Mouse (Mus musculus) spleen, postnatal 36 days (tissue): Measurements from ENCODE around the gene Vamp4.
"Not testable (repeated sequence)": the region's sequence is repeated elsewhere in the genome, so short reads cannot be mapped to it uniquely, and the experiment has no call there.

Experiments used
- DNase-seq, 2 experiments: peaks; one replicate each; pipeline ENCODE4 v3.0.0; 2022; ENCODE audit warnings: low spot score in 2 of 2, mixed read lengths in 1 of 2

Gene Vamp4

DNA sequence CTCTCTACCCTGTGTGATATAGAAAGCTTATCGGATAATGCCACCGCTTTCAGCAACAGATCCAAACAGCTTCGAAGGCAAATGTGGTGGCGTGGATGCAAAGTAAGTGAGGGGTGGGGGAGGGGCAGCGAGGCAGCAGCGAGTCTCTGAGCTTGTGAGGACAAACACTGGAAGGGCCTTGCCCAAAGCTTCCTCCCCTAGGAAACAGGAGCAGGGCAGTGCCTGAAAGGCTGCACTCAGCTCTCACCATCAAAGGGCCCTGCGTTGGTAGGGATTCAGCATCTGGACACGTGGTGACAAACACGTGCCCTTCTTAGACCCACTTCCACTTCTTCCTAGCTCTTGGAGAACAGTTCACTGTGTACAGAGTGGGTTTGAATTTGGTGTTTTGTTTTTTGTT lies 19.1 kb downstream of the Vamp4 start:
- DNase-seq, result no peak

DNA sequence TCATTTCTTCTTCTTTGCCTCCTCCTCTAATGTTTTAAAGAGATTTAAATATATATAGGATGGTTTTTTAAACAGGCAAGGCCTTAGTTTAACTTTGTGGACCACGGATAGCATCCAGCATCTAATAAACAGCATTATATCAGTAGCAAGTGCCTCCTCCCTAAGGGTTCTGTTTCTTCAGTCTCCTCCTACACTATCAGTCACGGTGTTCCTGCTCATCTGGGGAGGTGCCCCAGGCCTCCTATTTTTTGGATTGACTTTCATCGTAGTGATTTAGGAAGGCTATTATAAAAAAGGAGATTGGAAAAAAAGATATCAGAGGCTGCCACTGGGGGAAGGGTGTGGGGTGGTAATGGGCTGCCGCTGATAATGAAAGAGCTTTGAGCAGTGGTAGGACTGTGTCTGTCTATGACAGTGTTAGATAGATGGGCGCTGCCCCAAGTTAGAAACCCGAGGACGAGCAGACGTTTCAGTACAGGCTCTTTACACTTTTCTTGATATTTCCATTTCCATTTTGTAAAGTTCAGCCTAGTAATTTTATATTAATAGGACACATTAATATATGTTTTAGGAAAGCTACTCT lies 20.2 kb downstream of the Vamp4 start:
- DNase-seq, result no peak

DNA sequence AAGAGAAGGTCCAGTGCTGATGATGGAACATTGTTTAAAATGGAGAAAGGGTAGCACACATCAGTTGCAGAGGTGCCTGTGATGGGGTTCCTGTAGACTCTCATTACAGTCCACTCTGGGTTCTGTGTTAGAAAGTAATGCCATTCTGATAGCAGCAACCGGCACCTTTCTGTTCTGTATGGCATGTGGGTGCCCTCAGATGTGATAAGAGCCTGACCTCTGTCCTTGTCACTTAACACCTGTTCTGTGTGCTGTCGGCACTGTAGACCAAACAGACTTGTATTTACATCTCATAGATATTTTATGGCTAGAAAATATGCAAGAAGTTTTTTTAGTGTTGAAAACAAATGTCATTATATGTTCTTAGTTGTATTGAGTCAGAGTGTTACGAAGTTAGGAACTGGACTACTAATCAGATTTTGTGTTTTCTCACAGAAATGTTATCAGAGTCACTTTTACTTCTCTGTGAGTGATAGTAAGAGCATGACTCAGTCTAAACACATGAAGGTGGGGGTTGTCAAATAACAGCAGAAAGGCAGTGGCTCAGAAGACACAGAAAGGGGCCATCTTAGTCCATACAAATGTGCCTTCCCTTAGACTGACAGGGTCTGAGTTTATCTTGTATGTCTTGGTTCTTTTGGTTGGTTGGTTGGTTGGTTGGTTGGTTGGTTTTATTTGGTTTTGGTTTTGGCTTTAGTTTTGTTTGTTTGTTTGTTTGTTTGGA lies 27.2 kb downstream of the Vamp4 start:
- no peak for DNase-seq

DNA sequence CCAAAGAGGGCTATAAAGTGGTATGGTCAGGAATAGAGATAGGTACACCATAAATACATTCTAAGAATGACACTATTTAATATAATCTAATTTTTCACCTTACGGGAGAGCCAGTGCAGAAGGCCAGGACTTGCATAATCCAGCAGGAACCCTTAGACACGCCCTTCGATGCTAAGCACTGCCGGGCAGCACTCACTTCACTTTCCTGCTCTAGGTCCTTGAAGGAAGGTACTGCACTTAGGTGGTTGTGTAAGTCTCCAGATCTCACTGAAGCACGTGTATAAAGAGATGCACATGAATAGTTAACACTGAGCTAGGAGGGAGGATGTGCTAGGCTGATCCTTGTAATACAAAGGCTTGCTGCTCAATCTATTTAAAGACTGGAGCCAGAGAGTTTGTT lies 29.3 kb downstream of the Vamp4 start:
- no peak for DNase-seq

DNA sequence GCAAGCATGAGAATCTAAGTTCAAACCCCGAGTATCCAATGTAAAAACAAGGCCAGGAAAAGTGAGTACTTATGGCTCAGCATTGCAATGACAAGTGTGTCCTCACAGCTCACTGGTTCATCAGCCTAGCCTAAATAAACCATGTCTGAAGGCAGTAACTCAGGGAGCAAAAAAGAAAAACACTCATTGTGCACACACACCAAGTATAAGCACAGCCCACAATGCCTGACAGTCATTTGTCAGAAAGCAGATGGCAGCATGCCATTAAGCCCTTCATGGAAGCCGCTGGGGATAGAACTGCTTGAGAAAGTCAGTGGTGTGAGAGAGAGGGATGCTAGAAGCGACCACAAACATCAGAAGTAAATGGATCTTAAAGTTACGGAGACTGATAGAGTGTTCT lies 31.0 kb downstream of the Vamp4 start:
- no peak for DNase-seq

DNA sequence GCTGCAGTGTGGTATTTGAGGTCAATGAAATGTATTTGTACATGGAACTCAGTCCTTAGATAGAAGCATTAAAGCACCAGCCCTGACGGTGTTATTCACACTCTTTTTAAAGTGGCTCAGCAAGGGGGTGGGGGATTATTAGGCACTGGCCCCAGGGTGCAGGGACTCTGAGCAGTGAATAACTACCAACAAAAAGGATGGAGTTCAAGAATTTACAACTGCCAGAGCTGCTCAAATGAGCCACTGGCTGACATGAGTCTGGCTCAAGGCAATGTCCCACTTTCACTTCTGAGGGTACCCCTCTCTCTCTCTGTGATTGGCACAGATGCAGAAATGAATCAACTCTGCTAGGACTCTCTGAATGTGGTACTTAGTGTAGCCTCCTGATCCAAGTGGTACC lies 37.8 kb downstream of the Vamp4 start:
- DNase-seq, result no peak

DNA sequence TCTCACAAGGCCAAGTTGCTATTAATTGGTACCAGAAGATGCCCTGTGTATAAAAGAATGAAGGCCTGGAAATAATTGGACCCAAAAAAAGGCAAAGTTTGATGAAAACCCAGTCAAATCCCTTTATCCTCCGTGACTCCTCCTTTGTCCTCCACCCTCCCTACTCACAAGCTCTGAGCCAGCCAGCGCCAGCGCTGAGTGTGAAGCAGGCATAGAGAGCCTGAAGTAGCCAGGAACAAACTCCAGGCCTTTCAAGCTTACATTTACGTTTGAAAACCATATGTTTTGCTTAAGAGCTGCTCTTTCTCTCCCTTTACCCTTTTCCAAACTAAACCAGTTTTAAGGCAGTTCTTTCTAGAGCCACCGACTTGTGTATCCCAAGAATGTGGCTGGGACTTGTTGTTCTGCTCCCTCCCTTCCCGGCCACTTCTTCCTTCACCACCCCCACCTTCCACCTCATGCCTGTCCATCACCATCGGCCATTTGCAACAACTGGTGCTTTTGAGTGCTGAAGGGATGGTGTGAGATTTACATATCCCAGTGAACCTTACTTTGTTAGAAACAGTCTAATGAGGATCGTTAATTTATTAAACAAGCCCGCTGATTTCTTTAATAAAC lies 39.4 kb downstream of the Vamp4 start:
- no peak for DNase-seq

DNA sequence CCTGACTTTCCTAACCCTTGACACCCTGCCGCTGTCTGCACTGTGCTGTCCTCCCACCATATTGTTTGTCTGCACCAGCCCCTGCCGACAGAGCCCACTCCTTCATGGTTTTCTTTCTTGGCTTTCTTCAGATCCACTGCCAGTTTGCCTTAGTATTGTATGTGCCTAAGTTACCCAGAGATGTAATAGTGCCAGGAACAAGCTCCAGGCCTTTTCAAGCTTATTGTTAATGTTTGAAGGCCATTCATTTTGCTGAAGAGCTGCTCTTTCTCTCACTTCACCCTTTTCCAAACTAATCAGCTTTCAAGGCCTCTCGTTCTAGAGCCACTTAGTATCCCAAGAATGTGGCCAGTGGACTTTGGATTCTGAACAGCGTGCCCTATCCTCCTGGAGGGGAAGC lies 40.9 kb downstream of the Vamp4 start:
- DNase-seq, result no peak

DNA sequence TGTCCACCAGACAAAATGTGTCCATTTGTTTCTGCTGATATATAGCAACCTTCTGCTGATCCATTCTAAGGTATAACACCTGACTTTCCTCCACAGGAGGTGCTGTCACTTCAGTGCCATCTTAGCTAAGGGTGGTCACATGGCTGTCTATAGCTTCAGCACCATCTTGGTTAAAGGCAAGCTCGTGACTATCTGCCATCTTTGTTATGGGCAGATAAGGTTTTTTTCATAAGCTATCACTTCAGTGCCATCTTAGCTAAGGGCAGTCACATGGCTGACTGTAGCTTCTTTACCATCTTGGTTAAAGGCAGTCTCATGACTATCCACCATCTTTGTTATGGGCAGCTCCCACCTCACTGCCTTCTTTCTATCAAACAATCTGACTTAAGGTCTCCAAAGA lies 45.2 kb downstream of the Vamp4 start:
- DNase-seq, result peak; percentile 5 to 12

DNA sequence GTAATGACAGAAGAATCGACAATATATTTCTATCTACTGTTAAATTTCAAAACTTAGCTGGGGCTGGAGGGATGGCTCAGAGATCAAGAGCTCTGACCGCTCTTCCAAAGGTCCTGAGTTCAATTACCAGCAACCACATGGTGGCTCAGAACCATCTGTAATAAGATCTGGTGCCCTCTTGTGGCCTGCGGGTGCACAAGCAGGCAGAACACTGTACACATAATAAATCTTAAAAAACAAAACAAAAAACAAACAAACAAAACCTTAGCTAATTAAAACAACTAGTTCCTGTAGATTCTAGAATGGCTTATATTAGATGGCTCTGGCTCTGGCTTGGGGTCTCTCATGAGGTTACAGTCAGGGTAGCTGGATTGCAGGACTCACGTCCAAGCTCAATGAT lies 50.2 kb downstream of the Vamp4 start:
- DNase-seq, result no peak

DNA sequence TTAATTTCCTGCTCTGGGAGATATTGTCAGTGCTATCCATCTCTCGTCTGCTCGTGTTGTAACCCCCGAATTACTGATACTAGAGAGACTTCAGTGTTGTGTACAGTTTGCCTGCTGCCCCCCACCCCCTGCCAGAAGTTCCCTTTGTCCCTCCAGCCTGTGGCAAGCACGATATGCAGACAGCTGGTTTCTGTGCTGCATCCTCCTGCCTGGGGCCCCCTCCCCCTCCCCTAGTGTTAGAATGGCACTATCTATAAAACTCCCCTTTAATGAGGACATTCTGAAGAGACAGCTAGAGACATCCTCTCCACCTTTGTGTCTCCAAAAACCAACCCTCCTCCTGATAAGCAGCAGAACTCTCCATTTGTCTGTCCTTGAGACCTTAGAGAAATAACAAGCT lies 53.6 kb downstream of the Vamp4 start:
- no peak for DNase-seq

DNA sequence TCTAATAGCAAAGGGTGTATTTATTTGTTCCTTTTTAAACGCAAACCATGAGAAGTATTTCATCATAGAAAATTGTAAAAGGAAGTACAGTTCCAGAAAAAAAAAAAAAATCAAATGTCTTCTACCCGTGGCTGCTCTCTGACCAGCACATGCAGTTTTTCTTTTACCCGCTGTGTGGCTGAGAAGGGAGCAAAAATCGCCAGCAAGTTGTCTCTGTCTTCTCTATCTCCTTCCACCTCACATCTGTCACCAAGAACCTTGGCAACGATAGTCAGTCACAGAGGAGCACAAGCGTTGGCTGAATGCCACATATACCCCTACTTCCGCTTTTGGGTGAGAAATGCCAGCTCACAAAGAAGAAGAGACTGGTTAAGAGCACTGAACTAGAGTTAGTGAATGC lies 54.9 kb downstream of the Vamp4 start:
- peak; percentile 60 to 67 for DNase-seq

DNA sequence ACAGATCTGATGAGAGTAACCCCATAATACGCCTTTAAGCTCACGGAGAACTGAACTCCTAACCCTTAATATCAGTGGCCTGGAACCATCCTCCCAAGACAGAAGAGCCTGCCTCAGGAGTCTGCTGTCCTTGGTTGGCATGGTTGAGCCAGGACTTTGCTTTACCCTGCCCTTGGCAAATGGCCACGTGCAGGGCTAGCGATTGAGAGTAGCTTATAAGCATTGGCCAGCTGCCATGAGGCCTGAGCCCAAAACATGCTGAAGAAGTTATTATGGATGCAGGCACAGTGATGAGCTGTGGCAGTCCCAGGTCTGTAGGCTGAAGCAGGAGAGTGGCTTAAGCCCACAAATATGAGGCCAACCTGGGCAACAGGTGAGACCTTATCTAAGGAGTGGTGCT lies 57.5 kb downstream of the Vamp4 start:
- not testable (repeated sequence) for DNase-seq

DNA sequence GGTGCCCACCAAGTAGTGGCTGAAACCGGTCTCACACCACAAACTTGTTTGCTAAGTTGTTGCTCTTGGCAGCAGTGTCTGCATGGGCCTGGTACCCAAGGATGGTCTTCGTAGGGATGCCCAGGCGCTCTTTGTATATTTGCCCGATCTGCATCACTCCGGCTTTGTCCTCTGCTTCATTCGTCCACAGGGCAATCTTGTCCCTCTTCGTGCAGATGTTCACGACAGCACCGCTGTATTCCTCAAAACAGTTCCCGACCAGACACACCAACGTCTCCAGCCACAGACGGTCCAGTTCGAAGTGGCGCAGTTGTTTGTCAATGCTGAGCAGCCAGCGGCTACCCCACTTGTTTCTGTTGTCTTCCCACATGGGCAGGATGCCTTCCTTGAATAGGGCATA lies 58.0 kb downstream of the Vamp4 start:
- not testable (repeated sequence) for DNase-seq

DNA sequence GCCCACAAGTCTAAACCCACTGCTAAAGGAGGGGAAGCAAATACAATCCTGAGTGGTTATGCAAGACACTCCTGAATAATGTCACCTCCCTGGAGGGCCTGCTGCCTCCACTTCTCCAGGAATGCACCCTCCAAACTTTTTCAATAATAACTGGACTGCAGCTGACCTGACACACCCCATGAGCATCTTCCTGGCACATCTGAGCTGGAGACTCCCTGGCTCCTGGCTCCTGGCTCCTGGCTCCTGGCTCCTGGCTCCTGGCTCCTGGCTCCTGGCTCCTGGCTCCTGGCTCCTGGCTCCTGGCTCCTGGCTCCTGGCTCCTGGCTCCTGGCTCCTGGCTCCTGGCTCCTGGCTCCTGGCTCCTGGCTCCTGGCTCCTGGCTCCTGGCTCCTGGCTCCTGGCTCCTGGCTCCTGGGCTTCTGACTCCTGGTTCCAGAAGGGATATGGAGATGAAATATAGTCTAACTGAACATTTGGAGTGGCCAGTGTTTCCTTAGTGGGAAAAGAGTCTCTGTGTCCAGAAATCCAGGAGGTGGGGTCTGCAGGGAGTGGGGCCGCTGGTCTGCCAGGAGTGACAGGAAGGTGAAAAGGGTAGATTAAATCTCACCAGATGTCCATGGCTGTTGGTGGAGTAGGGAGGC lies 65.1 kb downstream of the Vamp4 start:
- not testable (repeated sequence) for DNase-seq

DNA sequence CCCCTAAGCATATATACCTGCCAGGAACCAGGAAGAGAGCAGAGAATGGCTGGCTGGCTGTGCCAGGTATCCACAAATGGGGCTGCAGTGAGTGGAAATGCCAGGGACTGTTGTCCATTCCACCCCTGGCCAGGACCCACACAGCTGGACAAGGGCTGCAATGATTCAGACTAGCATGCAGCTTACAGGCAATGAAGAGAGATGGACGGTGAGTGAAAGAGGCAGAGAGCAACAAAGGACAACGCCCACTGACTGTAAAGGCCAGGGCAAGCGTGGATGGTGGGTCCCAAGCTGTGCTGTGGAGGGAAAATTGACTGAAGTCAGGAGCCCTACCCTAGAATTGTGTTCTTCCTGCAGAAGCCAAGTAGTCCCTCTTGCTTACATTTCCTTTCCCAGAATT lies 66.2 kb downstream of the Vamp4 start:
- no peak for DNase-seq

DNA sequence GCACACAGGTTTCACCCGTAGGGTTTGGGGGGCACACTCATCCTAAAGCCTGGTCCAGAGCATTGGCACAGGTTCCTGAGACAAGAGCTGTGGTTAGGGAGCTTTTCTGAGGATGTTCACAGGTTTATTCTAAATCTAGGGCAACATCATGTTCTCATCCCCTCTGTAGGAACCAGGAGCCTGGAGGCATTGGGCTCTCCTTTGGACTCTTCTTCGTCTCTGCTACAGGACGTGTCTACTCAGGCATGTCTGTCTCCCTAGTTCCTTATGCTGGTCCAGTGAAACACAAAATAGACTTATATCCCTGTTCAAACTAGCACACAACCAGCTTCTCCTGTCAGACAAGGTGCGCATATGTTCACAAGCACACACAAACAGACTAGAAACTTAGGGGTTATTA lies 68.2 kb downstream of the Vamp4 start:
- no peak for DNase-seq

DNA sequence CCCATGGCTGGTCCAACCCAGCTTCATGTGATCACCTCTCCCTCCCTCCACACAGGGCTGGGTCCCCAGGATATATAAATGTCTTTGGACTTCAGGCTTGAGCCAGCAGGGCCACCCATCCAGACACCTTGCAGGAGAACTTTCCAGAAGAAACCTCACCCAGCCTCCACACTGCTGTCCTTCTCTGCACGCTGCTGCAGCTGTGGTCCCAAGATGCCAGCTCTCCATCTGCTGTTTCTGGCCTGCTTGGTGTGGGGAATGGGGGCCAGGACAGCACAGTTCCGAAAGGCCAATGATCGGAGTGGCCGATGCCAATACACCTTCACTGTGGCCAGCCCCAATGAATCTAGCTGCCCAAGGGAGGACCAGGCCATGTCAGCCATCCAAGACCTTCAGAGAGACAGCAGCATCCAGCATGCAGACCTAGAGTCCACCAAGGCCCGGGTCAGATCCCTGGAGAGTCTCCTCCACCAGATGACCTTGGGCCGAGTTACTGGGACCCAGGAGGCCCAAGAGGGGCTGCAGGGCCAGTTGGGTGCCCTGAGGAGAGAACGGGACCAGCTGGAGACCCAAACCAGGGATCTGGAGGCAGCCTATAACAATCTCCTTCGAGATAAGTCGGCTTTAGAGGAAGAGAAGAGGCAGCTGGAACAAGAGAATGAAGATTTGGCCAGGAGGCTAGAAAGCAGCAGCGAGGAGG lies 68.9 kb downstream of the Vamp4 start, which contains the start of gene Myoc:
Gene Myoc, plus strand, starts transcription at position 105 of the 700 bp plus-strand sequence.
- no peak for DNase-seq

DNA sequence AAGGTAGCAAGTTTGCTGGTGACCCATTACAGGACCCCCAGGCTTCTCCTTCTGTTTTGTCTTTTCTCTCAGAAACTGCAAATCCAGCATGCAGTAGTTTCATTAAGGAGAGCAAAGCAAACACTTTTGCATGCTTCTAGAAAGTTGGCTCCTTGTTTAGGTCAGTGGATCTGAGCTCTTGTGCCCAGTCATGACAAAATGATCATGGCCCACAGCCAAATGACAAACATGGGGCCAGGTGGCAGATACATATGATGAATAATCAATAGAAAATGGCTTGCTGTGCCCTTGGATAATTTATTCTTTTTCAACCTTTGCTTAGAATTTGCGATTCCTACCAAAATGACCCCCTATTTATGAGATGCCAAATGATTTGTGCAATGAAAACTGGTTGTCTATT lies 69.5 kb downstream of the Vamp4 start:
- DNase-seq, result no peak

DNA sequence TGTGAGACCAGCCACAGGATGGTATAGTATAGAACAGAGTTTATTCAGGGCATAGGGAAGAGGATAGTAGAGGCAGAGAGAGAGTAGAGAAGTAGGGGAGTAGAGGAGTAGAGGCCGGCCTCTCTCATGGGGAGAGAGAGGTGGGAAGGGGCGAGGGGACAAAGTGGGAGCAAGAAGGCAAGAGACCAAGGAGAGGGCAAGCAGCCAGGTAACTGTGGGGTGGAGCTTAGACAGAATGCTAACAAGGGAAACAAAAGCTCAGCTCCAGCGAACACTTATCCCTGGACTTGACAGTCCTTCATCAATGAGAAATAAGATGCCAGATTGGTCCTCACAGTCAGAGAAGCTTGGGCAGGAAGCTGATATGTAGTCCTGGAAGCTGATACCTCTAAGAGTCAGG lies 72.3 kb downstream of the Vamp4 start:
- no peak for DNase-seq

DNA sequence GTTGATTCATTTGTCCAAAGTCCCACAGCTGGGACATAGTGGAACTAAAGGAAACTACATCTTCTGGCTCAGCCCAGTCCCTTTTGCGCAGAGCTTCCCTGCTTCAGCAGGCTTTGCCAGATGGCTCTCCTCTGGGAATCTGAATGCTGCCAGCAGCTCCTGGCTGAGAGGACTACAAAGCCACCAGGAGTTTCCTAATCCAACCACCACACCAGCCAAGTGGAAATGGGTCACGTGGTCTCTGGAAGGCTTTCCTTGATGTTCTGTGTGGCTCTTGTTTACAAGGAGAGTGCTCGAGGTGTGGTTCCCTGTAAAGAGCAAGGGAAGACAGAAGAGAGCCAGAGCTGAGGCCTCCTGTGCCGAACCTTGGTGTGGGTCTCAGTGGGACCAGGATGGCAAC lies 73.4 kb downstream of the Vamp4 start:
- no peak for DNase-seq

DNA sequence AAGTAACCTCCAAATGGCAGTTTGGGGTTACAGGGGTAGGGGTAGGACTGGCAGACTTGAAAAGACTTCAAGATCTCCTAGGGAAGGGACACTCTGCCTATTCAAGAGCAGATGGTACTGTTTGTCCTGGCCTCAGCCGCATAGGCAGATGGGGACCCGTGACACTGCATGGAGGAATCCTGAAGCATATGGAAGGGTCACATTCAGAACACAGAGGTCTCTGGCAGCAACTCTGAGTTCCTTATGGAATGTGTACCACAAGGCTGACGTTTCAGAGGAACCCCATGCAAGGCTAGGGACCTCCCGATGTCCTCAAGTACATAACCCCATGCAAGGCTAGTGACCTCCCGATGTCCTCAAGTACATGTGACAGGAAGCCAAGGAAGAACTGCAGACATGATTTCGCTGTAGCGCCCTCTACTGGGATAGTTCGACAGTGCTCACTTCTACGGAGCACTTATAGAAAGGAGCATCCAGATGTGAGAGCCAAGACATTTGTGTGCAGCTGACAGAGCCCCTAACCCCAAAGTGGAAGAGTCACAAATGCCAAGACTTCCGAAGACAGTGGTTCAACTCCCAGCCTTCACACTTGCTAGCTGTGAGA lies 75.9 kb downstream of the Vamp4 start:
- DNase-seq, result peak in 1 of 2 experiments; percentile 9
